Mouse (Mus musculus): ENCODE measurements at regions not wholly inside any gene's neighbourhood (a gene's known extent, or its start where the extent isn't known, plus 50 kb on each side); places are given as distances from the start of the nearest gene placed in this dataset.

- DNase-seq (ENCODE audit: low spot score in 2 of 2), result no peak
Observed at GRCm38 (mm10) chr16:44630861-44631260, 72.2 kb upstream of the Boc start.

GRCm38 (mm10) chr16:44630426-44630825 is 71.7 kb upstream of the Boc start:
- no peak for DNase-seq (ENCODE audit: low spot score in 2 of 2)

GRCm38 (mm10) chr16:44629296-44630275 is 70.9 kb upstream of the Boc start:
- DNase-seq (ENCODE audit: low spot score in 2 of 2), result peak; percentile 12 to 20

GRCm38 (mm10) chr16:44625871-44626293 is 67.2 kb upstream of the Boc start:
- DNase-seq (ENCODE audit: low spot score in 2 of 2), result peak in 1 of 2 experiments; percentile 15

DNA sequence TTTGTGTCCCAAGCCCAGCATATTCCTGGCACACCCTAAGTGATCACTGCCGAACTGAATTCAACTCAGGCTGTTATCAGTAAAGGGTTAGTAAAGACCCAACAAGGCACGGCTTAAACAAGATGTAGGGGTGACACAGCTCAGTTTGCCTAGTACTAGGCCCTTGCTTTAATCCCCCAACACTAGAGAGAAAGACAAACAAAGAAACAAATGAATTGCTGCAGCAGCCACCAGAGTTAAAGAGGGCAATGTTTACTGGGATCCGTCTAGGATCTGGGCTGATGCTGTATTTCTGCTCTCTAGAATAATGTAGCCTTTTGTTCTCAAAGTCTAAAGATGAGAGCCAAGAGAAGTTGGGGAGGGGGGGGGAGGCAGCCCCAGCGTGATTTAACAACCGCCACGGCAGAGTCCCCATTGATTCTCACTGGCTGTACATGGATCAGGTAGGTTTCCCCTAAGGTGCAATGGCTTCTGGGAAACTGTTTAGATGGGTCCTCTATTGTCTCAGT is 66.5 kb upstream of the Boc start:
- no peak for DNase-seq (ENCODE audit: low spot score in 2 of 2)

GRCm38 (mm10) chr16:44621573-44621972 is 62.9 kb upstream of the Boc start:
- no peak for DNase-seq (ENCODE audit: low spot score in 2 of 2)

- DNase-seq (ENCODE audit: low spot score in 2 of 2), result no peak
Observed at GRCm38 (mm10) chr16:44620536-44620935, 61.8 kb upstream of the Boc start.

GRCm38 (mm10) chr16:44619476-44620103 is 60.9 kb upstream of the Boc start:
- DNase-seq (ENCODE audit: low spot score in 2 of 2), result no peak

GRCm38 (mm10) chr16:44617041-44617440 is 58.3 kb upstream of the Boc start:
- no peak for DNase-seq (ENCODE audit: low spot score in 2 of 2)

DNA sequence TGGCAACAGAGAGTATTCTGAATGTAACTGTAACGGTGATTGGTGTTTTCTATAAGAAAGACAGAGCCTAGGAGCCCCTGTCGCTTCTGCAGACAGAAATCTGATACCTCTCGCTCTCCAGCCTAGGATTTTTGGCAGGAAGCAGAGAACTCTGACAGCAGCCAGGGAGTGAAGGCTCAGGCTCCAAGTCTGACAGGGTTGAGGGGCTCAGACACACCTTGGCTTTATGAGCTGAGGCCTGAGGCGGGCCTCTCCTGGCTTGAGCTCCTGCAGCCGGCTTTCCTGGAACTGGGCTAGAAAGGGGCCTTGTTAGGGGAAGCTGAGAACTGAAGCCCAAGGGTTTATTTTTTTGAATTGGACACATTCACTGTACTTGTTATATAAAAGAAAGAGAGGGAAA is 57.7 kb upstream of the Boc start:
- DNase-seq (ENCODE audit: low spot score in 2 of 2), result peak in 1 of 2 experiments; percentile 27

- DNase-seq (ENCODE audit: low spot score in 2 of 2), result peak in 1 of 2 experiments; percentile 32
Observed at GRCm38 (mm10) chr16:44615878-44616206, 57.1 kb upstream of the Boc start.

DNA sequence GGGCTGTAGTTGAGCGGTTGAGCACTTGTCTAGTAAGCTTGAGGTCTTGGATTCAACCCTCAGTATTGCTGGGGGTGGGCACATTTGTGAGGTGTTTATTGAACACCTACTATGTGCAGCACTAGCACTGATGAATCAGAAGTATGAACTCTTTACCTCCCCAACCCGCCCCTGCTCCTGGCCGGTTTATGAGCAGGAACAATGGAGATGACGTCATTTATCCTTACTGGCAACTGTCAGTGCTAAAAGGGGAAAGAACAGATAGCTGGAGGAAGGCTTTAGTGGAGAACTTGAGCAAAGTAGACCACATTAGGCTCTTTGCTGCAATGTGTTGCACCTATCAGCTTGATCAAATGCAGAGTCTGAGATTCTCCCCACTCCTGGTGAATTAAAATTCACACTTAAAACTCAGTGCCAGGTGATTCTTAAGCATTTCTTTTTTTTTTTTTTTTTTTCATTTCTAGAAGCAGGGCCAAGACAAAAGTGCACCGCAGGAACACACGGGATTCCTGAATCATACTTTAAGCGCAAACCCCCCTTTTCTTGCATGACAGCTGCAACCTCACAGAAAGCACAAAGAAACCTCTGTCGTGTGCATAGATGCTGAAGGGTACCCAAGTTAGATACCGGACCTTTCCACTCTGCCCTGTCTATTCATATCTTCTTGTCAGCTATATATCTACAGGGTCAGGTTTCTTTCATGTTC is 56.6 kb upstream of the Boc start:
- no peak for DNase-seq (ENCODE audit: low spot score in 2 of 2)

DNA sequence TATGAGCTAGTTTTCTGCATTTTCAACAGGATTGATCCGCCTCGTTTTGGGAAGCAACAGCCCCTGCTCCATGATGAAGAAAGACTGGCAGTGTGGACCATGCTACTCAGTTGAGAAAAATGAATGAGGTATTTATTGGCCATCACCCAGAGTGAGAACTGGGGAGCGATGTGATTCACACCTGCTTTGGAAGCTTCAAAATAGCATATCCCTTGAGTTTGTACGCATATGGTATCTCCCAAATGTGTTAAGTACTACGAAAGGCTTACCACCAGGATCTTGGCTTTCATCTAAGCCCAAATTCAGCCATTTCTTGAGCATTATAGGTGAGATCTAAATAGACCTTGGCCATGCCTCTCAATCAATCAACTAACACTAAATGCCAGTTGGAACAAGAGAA is 55.5 kb upstream of the Boc start:
- DNase-seq (ENCODE audit: low spot score in 2 of 2), result no peak

DNA sequence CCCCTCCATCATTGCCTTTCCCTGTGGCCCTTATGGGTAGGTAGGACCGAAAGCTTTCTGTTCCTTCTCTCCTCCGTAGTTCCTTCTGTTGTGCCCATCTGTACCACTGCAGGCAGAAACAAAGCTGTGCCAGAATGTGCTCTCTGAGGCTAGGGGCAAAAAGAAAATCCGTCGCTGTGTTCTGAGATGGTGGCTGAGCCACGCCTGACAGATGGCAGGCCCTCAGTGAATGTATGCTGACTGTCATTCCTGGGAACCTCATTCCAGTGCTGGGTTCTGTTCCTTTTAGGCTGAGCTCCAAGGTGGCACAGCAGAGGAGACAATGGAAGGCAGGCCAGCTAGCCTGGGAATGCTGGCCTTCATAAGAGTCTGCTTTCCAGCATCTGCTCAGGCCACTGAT is 54.0 kb upstream of the Boc start:
- no peak for DNase-seq (ENCODE audit: low spot score in 2 of 2)

DNA sequence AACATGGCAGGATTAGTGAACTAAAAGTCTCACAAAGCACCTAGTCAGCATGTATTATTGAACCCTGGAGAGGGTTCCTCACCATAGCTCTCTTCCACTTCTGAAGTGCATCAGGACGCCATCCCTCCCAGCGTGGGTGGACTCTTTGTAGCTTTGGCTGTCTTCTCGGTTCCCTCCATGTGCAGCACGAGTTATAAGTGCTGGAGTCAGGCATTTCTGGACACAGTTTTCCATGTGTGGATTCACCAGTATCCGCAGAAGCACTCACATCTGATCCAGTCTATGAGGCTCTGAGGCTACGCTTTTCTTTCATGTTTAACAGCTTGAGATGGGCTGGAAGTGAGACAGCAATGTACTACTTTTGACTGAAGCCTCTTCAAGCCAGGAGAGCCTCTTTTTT is 52.8 kb upstream of the Boc start:
- no peak for DNase-seq (ENCODE audit: low spot score in 2 of 2)

GRCm38 (mm10) chr16:44608586-44608985 is 49.9 kb upstream of the Boc start:
- no peak for DNase-seq (ENCODE audit: low spot score in 2 of 2)

All from gastrocnemius, adult 8-10 months (tissue).